In the genomic region with DNA sequence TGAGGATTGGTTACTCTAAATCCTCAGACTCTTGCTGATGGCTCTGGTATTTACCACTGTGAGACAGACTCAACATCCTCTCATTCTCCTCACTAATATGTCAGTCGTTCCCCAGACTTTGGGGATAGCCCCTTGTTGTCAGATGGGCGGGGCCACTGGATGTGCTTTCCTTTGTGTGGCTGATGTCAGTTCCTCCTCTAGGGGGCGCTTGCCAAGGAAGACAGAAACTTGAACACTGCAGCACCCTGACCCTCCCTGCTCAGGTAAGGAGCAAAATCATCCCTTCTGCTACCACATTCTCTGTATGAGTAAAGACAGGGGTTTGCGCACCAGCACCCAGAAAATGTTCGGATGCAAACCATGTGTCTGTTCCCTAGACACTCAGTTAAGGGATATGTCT, we compare ENCODE assay signal across 12 mouse cellular contexts.
DNase-seq lines count a peak whose midpoint lies in the region; ATAC-seq and TF ChIP-seq lines count a peak whose summit lies in the region.
"Had no signal": no experiment of that assay in that cellular context is flagged by ENCODE, and none has a peak within 500 bp of the region (broad histone marks: within the 10 kb centered on the region; RNA-seq: fewer than 3 reads in every experiment).

No protein-coding gene starts in this region.

- no peak overlapping the region for H3K4me2 ChIP-seq in kidney, postnatal 0 days (ENCODE audit: low read length)
- H3K4me2 ChIP-seq: embryonic facial prominence, embryonic 15.5 days; hindbrain, embryonic 15.5 days; liver, embryonic 15.5 days had no signal

- no peak for ATAC-seq in kidney, postnatal 0 days (replicated peaks; ENCODE audit: low FRiP score, low read depth)

- H3K36me3 ChIP-seq in kidney, postnatal 0 days (ENCODE audit: insufficient read depth, low read length), result no peaks in the 10 kb centered on the region
- H3K36me3 ChIP-seq: embryonic facial prominence, embryonic 15.5 days; hindbrain, embryonic 15.5 days; liver, embryonic 15.5 days had no signal

- 62% methylated on average over 5 of the region's 5 CpGs for WGBS in kidney, postnatal 0 days

- no peak overlapping the region for H3K27ac ChIP-seq in kidney, postnatal 0 days
- H3K27ac ChIP-seq: embryonic facial prominence, embryonic 15.5 days; hindbrain, embryonic 15.5 days; liver, embryonic 15.5 days had no signal

- H3K9me3 ChIP-seq in kidney, postnatal 0 days (replicated peaks; ENCODE audit: low read length), result no peaks in the 10 kb centered on the region
- H3K9me3 ChIP-seq: embryonic facial prominence, embryonic 15.5 days; hindbrain, embryonic 15.5 days; liver, embryonic 15.5 days had no signal

- DNase-seq in cerebellum, postnatal 10 days, result peak; percentile 34 to 44
- DNase-seq in cerebellum, adult 11 months, result no peak
- DNase-seq in kidney, postnatal 0 days (ENCODE audit: low spot score), result no peak
- no peak for DNase-seq in kidney, postnatal 14 days
- DNase-seq in ES-CJ7 (ENCODE audit: low read depth, low spot score), result peak; percentile 42
- DNase-seq in lung, postnatal 10 days, result peak; percentile 21
- DNase-seq in right cerebral cortex, adult 2 months (ENCODE audit: low spot score in 2 of 2), result no peak
- DNase-seq in layer of hippocampus, adult 9-11 months, result no peak
- DNase-seq: cerebellum, adult 11-12 months had no signal

- H3K4me3 ChIP-seq in kidney, postnatal 0 days (replicated peaks; ENCODE audit: low read depth, low read length), result no peak overlapping the region
- H3K4me3 ChIP-seq: embryonic facial prominence, embryonic 15.5 days; hindbrain, embryonic 15.5 days; liver, embryonic 15.5 days had no signal

- H3K27me3 ChIP-seq in kidney, postnatal 0 days (ENCODE audit: insufficient read depth, low read length), result no peaks in the 10 kb centered on the region
- H3K27me3 ChIP-seq: embryonic facial prominence, embryonic 15.5 days; hindbrain, embryonic 15.5 days; liver, embryonic 15.5 days had no signal

- no peaks in the 10 kb centered on the region for H3K4me1 ChIP-seq in kidney, postnatal 0 days (replicated peaks; ENCODE audit: insufficient read depth, low read length)
- H3K4me1 ChIP-seq: liver, embryonic 15.5 days had no signal

- TF ChIP-seq CTCF in kidney, postnatal 0 days (IDR thresholded peaks at IDR 0.05; ENCODE audit: low read depth), result peak; percentile 46; the same call in 1 of the 2 replicates

- no peak overlapping the region for H3K9ac ChIP-seq in kidney, postnatal 0 days (ENCODE audit: low read depth, low read length)
- H3K9ac ChIP-seq: embryonic facial prominence, embryonic 15.5 days; hindbrain, embryonic 15.5 days; liver, embryonic 15.5 days had no signal

Comparison
In these comparisons a context has a peak if more than half of its experiments do, and no peak if none do; other contexts are left out.
1. DNase-seq: peak in cerebellum, postnatal 10 days (2 of 2), ES-CJ7 (single experiment) and lung, postnatal 10 days (single experiment); none in cerebellum, adult 11 months (single experiment), kidney, postnatal 0 days (single experiment), kidney, postnatal 14 days (single experiment), right cerebral cortex, adult 2 months (0 of 2) and layer of hippocampus, adult 9-11 months (single experiment).